Mouse (Mus musculus): ENCODE results near the gene Clasp2. TPM values are rescaled to one million over a fixed set of nuclear protein-coding genes. Genes with fewer than 3 reads are reported as not detected.
A peak's percentile ranks its signal among the peaks of the same experiment; 100 is the strongest.

Gene Clasp2
- total RNA-seq, 2 experiments from 2014 or later = 38.9 to 46.2 TPM

GRCm38 (mm10) chr9:113922677-113923076, 181.4 kb downstream of the Clasp2 start:
- no peak for DNase-seq
- intact Hi-C loops (cut with DNase I) = no loop called here

DNA sequence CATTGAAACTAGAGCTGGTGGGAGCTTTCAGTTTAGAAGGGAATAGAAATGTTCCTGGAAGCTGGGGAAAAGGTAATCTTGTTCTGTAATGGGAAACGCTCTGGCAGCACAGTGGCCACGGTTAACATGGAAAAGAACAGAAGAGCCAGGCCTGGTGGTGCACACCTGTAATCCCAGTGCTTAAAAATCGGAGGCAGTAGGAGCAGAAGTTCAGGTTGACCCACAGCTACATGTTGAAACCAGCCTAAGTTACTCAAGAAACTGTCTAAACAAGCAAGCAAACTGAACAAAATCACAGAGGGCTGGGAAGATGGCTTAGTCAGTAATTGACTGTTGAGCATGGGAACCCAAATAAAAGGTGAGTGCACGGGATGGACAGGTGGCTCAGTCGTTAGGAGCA, 183.6 kb downstream of the Clasp2 start:
- DNase-seq = no peak
- intact Hi-C loops (cut with DNase I) = no loop called here

GRCm38 (mm10) chr9:113928591-113928990, 187.3 kb downstream of the Clasp2 start:
- intact Hi-C loops (cut with DNase I) = no loop called here
- DNase-seq = no peak

GRCm38 (mm10) chr9:113929676-113930075, 188.4 kb downstream of the Clasp2 start:
- DNase-seq = no peak
- intact Hi-C loops (cut with DNase I) = no loop called here

DNA sequence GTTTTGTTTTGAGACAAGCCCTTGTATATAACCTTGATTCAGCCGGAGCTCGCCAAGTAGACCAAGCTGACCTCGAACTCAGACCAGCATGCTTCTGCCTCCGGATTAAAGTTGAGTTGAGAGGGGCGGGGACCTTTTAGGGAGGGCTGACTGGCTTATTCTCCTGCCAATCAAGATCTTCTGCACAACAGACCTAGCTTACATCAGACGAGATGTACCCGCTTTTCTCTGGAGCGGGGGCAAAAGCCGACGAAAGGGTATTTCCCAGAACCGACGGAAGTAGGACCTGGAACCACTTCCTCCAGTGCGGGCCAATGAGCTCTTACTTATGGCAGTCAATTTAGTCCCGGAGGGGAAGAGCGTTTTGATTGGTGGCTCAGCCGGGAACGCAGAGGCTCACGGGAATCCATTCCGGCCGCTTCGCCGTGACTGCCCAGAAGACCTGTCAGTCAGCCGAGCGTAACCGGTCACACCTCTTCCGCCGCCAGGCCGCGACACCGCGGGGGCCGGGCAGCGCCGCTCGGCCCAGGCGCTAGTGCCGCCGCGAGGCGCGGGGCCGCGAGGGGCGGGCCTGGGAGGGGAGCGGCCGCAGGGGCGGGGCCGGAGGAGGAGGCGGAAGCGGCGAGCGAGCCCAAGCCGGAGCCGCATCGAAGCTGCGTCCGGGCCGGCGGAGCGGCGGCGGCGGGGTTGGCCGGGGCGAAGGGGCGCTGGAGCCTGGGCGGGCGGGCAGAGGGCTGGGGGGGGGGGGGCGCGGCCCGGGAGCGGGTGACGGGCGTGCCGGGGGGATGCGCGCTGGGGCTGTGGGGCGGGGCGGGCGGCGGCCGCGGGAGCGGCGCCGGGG, 189.5 kb downstream of the Clasp2 start, which contains the start of gene Ubp1:
Ubp1 (plus strand) TSS at position 401 of the 841 bp plus-strand sequence.
- peak; percentile 90 to 94 for DNase-seq
- intact Hi-C loops (cut with DNase I) = no loop called here

DNA sequence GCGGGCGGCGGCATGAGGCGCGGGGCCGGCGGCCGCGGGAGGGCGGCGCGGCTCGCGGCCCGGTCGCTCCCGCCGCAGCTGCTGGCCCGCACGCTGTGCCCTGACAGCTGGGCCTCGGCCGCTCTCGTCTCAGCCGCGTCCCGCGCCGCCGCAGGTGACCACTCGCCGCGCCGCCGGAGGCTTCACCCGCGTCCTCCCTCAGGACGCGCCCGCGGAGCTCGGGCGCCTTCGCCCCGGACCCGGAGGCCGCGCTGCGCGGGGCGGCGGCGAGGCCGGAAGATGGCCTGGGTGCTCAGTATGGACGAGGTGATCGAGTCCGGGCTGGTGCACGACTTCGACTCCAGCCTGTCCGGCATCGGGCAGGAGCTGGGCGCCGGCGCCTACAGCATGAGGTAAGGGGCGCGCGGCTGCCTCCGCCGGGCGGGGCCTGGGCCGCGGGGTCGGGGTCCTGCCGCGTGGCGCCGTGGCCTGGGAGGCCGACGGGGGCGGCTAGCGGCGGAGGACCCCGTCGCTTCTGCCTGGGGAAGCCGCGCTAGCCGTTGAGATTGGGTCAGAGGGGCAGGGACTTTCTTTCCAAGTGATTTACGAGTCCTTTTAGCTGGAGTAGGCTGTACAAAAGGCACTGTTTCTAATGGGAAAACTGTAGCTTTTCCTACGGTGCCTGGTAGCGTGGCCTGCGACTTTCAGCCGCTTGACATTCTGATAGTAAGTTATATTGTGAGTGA, 190.3 kb downstream of the Clasp2 start:
- intact Hi-C loops (cut with DNase I) = no loop called here

DNA sequence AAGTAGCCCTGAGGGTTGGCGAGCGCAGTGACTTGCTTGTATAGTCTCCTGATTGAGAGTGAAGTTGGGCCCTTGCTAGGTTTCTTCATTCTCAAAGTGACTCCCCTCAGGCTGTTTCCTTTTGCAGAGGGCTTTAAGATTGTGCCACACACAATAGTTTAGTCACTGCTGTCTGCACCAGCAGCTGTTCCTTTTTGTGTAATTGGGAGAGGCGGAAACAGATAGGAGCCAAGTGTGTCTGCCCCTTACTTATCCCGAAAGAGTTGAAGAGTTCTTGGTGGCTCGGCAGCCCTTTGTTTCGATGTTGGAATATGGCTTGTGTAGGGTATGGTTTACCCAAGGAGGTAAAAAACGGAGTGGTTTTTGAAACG, 190.8 kb downstream of the Clasp2 start:
- no peak for DNase-seq
- intact Hi-C loops (cut with DNase I) = no loop called here

More for the DNA sequence above, 190.3 kb downstream of the Clasp2 start:
- peak in 1 of 2 experiments; percentile 27 for DNase-seq

- DNase-seq = no peak
- intact Hi-C loops (cut with DNase I) = no loop called here
Observed at GRCm38 (mm10) chr9:113932501-113932900, 191.2 kb downstream of the Clasp2 start.

DNA sequence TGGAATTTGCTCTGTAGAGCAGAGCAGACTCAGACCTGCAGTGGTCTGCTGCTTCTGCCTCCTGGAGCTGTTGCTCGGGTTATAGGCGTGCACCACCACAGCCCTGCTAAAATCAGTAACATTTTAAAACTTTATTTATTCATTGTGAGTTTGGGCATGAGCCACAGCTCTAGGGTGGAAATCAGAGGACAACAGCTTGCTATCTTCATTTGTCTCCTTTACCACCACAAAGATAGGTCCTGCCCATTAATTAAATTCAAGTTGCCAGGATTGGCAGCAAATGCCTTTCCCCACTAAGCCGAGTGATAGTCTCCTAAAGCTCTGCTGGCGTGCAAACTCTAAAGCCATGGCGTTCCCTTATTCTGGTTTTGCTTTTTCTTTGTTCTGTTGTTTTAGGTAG, 194.4 kb downstream of the Clasp2 start:
- no peak for DNase-seq
- intact Hi-C loops (cut with DNase I) = no loop called here

GRCm38 (mm10) chr9:113939063-113939850, 198.0 kb downstream of the Clasp2 start:
- intact Hi-C loops (cut with DNase I) = no loop called here

GRCm38 (mm10) chr9:113941103-113941805, 200.0 kb downstream of the Clasp2 start:
- intact Hi-C loops (cut with DNase I) = no loop called here
- no peak for DNase-seq

More at GRCm38 (mm10) chr9:113939063-113939850, 198.0 kb downstream of the Clasp2 start:
- DNase-seq = no peak

GRCm38 (mm10) chr9:113943372-113943771, 202.1 kb downstream of the Clasp2 start:
- no peak for DNase-seq
- intact Hi-C loops (cut with DNase I) = no loop called here

DNA sequence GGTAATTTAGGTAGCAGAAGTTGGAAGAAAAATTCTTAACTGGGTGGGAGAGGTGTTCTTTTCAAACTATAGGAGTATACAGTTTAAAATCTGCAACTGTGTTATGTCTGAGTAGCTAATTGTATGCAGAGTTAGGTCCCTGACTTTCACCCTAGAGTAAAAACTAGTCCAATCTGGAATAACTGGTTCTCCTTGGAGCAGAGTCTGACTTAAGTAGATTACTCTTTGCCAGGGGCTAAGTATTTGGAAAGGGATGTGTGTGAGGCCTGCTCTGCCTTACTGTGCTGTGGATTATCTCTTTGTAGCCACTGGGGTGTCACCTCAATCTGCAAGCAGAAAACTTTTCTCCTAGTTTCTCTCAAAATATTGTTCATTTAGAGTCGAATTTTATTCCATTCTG, 205.9 kb downstream of the Clasp2 start:
- no peak for DNase-seq
- intact Hi-C loops (cut with DNase I) = no loop called here

GRCm38 (mm10) chr9:113957777-113958176, 216.5 kb downstream of the Clasp2 start:
- DNase-seq = no peak
- intact Hi-C loops (cut with DNase I) = no loop called here

GRCm38 (mm10) chr9:113963718-113964117, 222.4 kb downstream of the Clasp2 start:
- intact Hi-C loops (cut with DNase I) = no loop called here
- DNase-seq = no peak

DNA sequence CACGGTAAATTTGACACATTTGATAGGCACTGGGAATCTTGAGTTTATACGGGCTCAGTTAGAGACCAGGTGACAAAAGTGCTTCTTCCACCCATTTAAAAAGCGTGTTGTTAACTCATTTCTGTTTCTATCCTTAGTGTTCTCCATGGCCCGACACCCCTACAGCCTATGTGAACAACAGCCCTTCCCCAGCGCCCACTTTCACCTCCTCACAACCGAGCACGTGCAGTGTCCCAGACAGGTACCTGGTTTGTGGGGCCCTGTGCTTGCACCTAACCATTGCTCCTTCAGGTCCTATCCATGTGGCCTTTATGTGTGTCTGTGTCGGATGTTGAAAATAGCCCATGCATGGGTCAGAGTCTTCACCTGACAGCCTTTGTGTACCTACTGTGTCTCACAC, 223.1 kb downstream of the Clasp2 start:
- intact Hi-C loops (cut with DNase I) = no loop called here
- no peak for DNase-seq

GRCm38 (mm10) chr9:113966838-113967237, 225.6 kb downstream of the Clasp2 start:
- no peak for DNase-seq
- intact Hi-C loops (cut with DNase I) = no loop called here

DNA sequence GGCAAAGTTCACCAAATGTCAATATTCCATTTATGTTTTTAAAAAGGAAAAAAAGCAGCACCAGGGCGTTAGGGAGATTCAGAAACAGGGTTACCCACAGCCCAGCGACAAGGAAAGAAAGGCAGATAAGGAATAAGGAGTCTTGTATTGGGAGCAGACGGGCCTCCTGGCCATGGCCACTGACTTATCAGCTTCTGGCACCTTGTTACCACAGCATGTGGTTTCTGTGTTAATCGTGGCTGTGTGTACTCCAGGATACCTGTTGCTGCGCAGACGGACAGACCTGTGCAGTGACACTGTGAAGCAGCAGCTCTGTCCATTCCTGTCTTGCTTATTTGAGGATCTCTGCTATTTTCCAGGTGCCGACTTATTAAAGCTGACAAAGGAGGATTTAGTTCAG, 227.7 kb downstream of the Clasp2 start:
- intact Hi-C loops (cut with DNase I) = no loop called here
- no peak for DNase-seq
